Mouse (Mus musculus) urinary bladder, adult 2 months (tissue): ENCODE data around the gene Gne. TPM values are rescaled to one million over a fixed set of nuclear protein-coding genes. Genes with fewer than 3 reads are reported as not detected.

ENCODE experiments used
- DNase-seq: peaks from one replicate; pipeline ENCODE4 v3.0.0; 2022; ENCODE audit warnings: low spot score
- polyA plus RNA-seq: library from polyadenylated mRNA; depleted of rRNA; stranded (reverse); fragments of >200 nt; gene quantifications from 2 replicates; pipeline ENCODE4 v1.2.3, GENCODE M21; 2012; rRNA removed

The Gne gene
- polyA plus RNA-seq: 11.6 and 17.9 TPM in 2 replicates

GRCm38 (mm10) chr4:44083945-44084344 is at the start of gene Gne:
Gene Gne (minus strand): TSS chr4:44084177.
- no peak for DNase-seq

- DNase-seq: no peak
Measured at GRCm38 (mm10) chr4:44126805-44127204, 42.8 kb upstream of the Gne start.

- no peak for DNase-seq
Measured at GRCm38 (mm10) chr4:44119410-44120201, 35.6 kb upstream of the Gne start.

- DNase-seq: no peak
Measured at GRCm38 (mm10) chr4:44115046-44115445, 31.1 kb upstream of the Gne start.

GRCm38 (mm10) chr4:44113393-44114138 is 29.6 kb upstream of the Gne start:
- DNase-seq: no peak

GRCm38 (mm10) chr4:44112741-44113140 is 28.8 kb upstream of the Gne start:
- no peak for DNase-seq

- DNase-seq: no peak
Measured at GRCm38 (mm10) chr4:44110771-44111170, 26.8 kb upstream of the Gne start.

- DNase-seq: no peak
Measured at GRCm38 (mm10) chr4:44108297-44108696, 24.3 kb upstream of the Gne start.

GRCm38 (mm10) chr4:44107339-44107738 is 23.4 kb upstream of the Gne start:
- no peak for DNase-seq

- no peak for DNase-seq
Measured at GRCm38 (mm10) chr4:44106297-44106821, 22.4 kb upstream of the Gne start.

GRCm38 (mm10) chr4:44104195-44104917 is 20.4 kb upstream of the Gne start:
- no peak for DNase-seq

GRCm38 (mm10) chr4:44103620-44104019 is 19.6 kb upstream of the Gne start:
- DNase-seq: no peak

GRCm38 (mm10) chr4:44097576-44098335 is 13.8 kb upstream of the Gne start:
- no peak for DNase-seq

- DNase-seq: no peak
Measured at GRCm38 (mm10) chr4:44094475-44094874, 10.5 kb upstream of the Gne start.

GRCm38 (mm10) chr4:44092359-44092758 is 8.4 kb upstream of the Gne start:
- no peak for DNase-seq

GRCm38 (mm10) chr4:44085566-44085965 is 1.6 kb upstream of the Gne start:
- DNase-seq: no peak

- DNase-seq: no peak
Measured at GRCm38 (mm10) chr4:44084602-44085325, 787 bp upstream of the Gne start.

- no peak for DNase-seq
Measured at GRCm38 (mm10) chr4:44078358-44078933, 5.5 kb downstream of the Gne start.

GRCm38 (mm10) chr4:44074422-44074821 is 9.6 kb downstream of the Gne start:
- no peak for DNase-seq

GRCm38 (mm10) chr4:44073799-44074198 is 10.2 kb downstream of the Gne start:
- DNase-seq: no peak
